Mouse (Mus musculus) kidney, embryonic 14.5 days (tissue): ENCODE data around the gene Emilin2. TPM values are rescaled to one million over a fixed set of nuclear protein-coding genes. Genes with fewer than 3 reads are reported as not detected.
A peak's percentile ranks its signal among the peaks of the same experiment; 100 is the strongest.

Experiments used
- ATAC-seq: fragments of 200-750 bp; cut with Nextera tagmentation; 2 replicates; pipeline ENCODE4 v1.8.0; 2017; ENCODE audit warnings: moderate number of reproducible peaks, mild to moderate bottlenecking, moderate TSS enrichment, moderate library complexity; ENCODE audit not compliant: low FRiP score, low TSS enrichment
- H3K27ac ChIP-seq: fragments of 300-500 bp; sonication (generic); 2 replicates; pipeline ENCODE4 v1.5.1; 2014; ENCODE audit warnings: low read depth, mild to moderate bottlenecking, low read length, moderate library complexity, mixed read lengths
- H3K27me3 ChIP-seq: fragments of 300-500 bp; sonication (generic); 2 replicates; pipeline ENCODE4 v1.6.1; 2014; ENCODE audit warnings: mild to moderate bottlenecking, low read length; ENCODE audit not compliant: control insufficient read depth, insufficient read depth
- H3K36me3 ChIP-seq: fragments of 300-500 bp; sonication (generic); 2 replicates; pipeline ENCODE4 v1.6.1; 2014; ENCODE audit warnings: low read length, mixed read lengths; ENCODE audit not compliant: control insufficient read depth, insufficient read depth
- H3K4me1 ChIP-seq: fragments of 300-500 bp; sonication (generic); 2 replicates; pipeline ENCODE4 v1.6.1; 2014; ENCODE audit warnings: low read length, mixed read lengths; ENCODE audit not compliant: control insufficient read depth, insufficient read depth
- H3K4me2 ChIP-seq: fragments of 300-500 bp; sonication (generic); replicated peaks from 2 replicates; pipeline ENCODE4 v1.6.1; 2014; ENCODE audit warnings: low read depth, mild to moderate bottlenecking, low read length
- H3K4me3 ChIP-seq: fragments of 300-500 bp; sonication (generic); 2 replicates; pipeline ENCODE4 v1.5.1; 2014; ENCODE audit warnings: mild to moderate bottlenecking, low read length
- H3K9ac ChIP-seq: fragments of 300-500 bp; sonication (generic); 2 replicates; pipeline ENCODE4 v1.6.1; 2014; ENCODE audit warnings: low read depth, mild to moderate bottlenecking, low read length, moderate library complexity
- H3K9me3 ChIP-seq: fragments of 300-500 bp; sonication (generic); 2 replicates; pipeline ENCODE4 v1.6.1; 2016; ENCODE audit warnings: low read length; ENCODE audit not compliant: control insufficient read depth
- WGBS: fragments of 180-500 bp; shearing (Covaris S2); extraction: QIAGEN DNeasy Blood & Tissue Kit; methylation state at CpG from one replicate; pipeline ENCODE4 v1.1.7; 2014; 5-methylcytosine and 5-hydroxymethylcytosine counted together
- polyA plus RNA-seq: library from polyadenylated mRNA; unstranded; fragments of >200 nt; fragmentation: Nextera tagmentation; extraction: Ambion mirVana; gene quantifications from 2 replicates; pipeline ENCODE4 v1.2.1, GENCODE M21; 2014

The Emilin2 gene
- polyA plus RNA-seq, 1 experiment from 2014 or later: 2.7 TPM

DNA sequence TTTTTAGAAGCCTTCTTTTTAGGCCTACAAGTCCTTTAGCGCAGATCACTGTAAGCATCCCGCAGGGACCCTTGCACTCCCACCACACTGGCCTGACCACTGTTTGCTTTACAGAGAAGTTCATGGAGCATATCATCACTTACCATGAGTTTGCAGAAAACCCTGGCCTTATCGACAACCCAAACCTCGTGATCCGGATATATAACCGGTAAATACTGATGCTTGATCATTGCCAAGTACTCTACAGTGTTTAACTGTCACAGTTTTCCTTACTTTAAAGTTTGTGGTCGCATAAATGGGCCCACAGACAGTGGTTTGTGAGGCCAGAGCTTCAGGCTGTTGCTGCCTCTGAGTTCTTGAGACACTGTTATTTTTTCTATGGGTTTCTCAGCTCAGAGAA lies 73.3 kb downstream of the Emilin2 start:
- no peak overlapping the region for H3K9ac ChIP-seq
- H3K4me2 ChIP-seq: no peak overlapping the region
- H3K27me3 ChIP-seq: no peaks in the 10 kb centered on the region
- H3K27ac ChIP-seq: no peak overlapping the region
- 96% methylated on average over 7 of the region's 7 CpGs for WGBS
- H3K4me3 ChIP-seq: no peak overlapping the region
- no peaks in the 10 kb centered on the region for H3K9me3 ChIP-seq
- no peaks in the 10 kb centered on the region for H3K4me1 ChIP-seq
- ATAC-seq: no peak
- H3K36me3 ChIP-seq: peaks cover 88% of the 10 kb centered on the region

DNA sequence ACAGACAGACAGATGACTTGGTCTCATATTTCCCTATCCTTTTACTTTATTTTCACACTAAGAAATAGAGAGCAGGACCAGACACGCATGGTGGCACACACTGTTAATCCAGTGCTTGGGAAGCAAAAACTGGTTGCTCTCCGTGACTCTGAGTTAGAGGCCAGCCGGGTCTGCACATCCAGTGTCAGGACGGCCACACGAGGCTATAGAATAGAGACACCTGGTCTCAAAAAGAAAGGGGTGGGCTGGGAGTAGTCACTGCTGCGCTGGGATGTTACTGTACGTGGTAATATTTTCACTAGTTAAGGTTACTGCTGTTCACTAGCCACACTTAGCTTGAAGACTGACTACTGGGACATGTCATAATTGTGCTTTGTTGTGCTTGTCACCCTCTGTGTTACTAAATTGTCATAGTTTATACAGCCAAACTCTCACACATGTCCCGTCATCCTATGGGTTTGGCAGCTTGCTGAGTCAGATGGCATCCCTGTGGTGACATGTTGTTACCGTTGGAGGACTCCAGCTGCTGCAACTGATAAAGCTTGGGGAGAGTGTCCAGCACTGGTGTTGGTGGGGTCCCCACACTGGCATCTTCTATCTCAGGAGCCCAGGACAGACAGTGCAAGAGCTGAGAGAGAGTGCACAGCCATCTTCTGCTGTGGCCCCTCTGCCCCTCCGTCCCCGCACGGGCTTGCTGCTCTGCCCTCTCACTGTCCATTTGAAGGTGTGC lies 76.4 kb downstream of the Emilin2 start:
- Histone ChIP-seq H3K27me3 (no peaks in the 10 kb centered on the region), H3K4me2 (no peak overlapping the region), H3K27ac (no peak overlapping the region), H3K9me3 (no peaks in the 10 kb centered on the region), H3K4me3 (no peak overlapping the region), H3K9ac (no peak overlapping the region), H3K4me1 (no peaks in the 10 kb centered on the region), H3K36me3 (peaks cover 87% of the 10 kb centered on the region)
- 0 out of 2 replicates have a peak, but pooled peaks have one; percentile 16 for ATAC-seq
- WGBS: 82% methylated on average over 12 of the region's 12 CpGs

- no peak for ATAC-seq
- Histone ChIP-seq H3K27me3 (no peaks in the 10 kb centered on the region), H3K9me3 (no peaks in the 10 kb centered on the region), H3K36me3 (peaks cover 85% of the 10 kb centered on the region), H3K4me1 (no peaks in the 10 kb centered on the region), H3K27ac (no peak overlapping the region), H3K4me2 (no peak overlapping the region), H3K9ac (no peak overlapping the region), H3K4me3 (no peak overlapping the region)
- 94% methylated on average over 12 of the region's 12 CpGs for WGBS
These were observed 77.7 kb downstream of the Emilin2 start for GRCm38 (mm10) chr17:71234041-71234594.

DNA sequence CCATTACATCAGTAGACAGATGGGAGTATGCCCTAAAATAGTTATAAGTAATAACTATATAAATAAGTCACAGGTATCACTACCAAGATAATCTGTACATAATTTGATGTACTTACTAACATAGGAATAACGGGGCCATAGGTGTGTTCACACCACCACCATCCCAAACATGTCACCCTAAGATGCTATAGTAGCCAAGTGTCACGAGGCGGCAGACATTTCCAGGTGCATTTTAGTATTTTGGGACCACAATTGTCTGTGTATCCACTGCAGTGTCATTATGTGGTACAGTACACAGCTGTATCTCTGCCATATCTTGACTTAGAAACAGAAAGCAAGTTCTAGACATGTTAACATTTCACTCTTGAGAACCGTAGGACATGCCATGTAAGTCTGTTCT lies 78.6 kb downstream of the Emilin2 start:
- Histone ChIP-seq H3K4me3 (no peak overlapping the region), H3K27me3 (no peaks in the 10 kb centered on the region), H3K9ac (no peak overlapping the region), H3K4me2 (no peak overlapping the region), H3K27ac (no peak overlapping the region), H3K4me1 (no peaks in the 10 kb centered on the region), H3K36me3 (peaks cover 76% of the 10 kb centered on the region), H3K9me3 (no peaks in the 10 kb centered on the region)
- ATAC-seq: no peak
- 91% methylated on average over 4 of the region's 4 CpGs for WGBS

DNA sequence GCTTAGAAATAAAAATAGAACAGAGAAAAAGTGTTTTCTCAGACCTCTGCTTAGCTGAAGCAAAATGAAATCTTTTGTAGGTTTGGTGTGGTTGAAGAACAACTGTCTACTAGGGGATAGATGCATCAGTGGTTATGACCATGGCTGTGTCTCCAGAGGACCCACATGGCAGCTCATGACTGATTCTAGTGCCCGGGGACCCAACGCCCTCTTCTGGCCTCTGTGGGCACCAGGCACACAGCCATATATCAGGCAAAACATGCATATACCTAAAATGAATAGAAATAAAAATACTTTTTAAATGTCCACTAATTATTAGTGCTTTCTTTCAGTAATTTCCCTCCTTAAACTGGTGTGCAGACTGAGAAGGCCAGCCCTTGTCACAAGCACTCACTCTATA lies 79.8 kb downstream of the Emilin2 start:
- Histone ChIP-seq H3K27ac (no peak overlapping the region), H3K4me1 (no peaks in the 10 kb centered on the region), H3K4me3 (no peak overlapping the region), H3K36me3 (peaks cover 68% of the 10 kb centered on the region), H3K9me3 (no peaks in the 10 kb centered on the region), H3K9ac (no peak overlapping the region), H3K27me3 (no peaks in the 10 kb centered on the region), H3K4me2 (no peak overlapping the region)
- 86% methylated on average over 2 of the region's 2 CpGs for WGBS
- ATAC-seq: no peak

GRCm38 (mm10) chr17:71230108-71230709 lies 81.6 kb downstream of the Emilin2 start:
- H3K36me3 ChIP-seq: peaks cover 56% of the 10 kb centered on the region

GRCm38 (mm10) chr17:71228651-71229050 lies 83.1 kb downstream of the Emilin2 start:
- Histone ChIP-seq H3K9ac (no peak overlapping the region), H3K27ac (no peak overlapping the region), H3K9me3 (no peaks in the 10 kb centered on the region), H3K36me3 (peaks cover 55% of the 10 kb centered on the region), H3K4me3 (no peak overlapping the region), H3K4me1 (no peaks in the 10 kb centered on the region), H3K27me3 (no peaks in the 10 kb centered on the region), H3K4me2 (no peak overlapping the region)
- 84% methylated on average over 7 of the region's 7 CpGs for WGBS
- ATAC-seq: no peak

More at GRCm38 (mm10) chr17:71230108-71230709, 81.6 kb downstream of the Emilin2 start:
- Histone ChIP-seq H3K27me3 (no peaks in the 10 kb centered on the region), H3K9ac (no peak overlapping the region), H3K9me3 (no peaks in the 10 kb centered on the region), H3K4me3 (no peak overlapping the region), H3K4me2 (no peak overlapping the region), H3K27ac (no peak overlapping the region), H3K4me1 (no peaks in the 10 kb centered on the region)
- no peak for ATAC-seq
- 74% methylated on average over 9 of the region's 9 CpGs for WGBS

GRCm38 (mm10) chr17:71227128-71227895 lies 84.5 kb downstream of the Emilin2 start:
- no peaks in the 10 kb centered on the region for H3K4me1 ChIP-seq
- WGBS: 87% methylated on average over 9 of the region's 9 CpGs
- no peaks in the 10 kb centered on the region for H3K27me3 ChIP-seq
- no peaks in the 10 kb centered on the region for H3K9me3 ChIP-seq
- ATAC-seq: no peak
- no peak overlapping the region for H3K27ac ChIP-seq
- no peak overlapping the region for H3K9ac ChIP-seq
- H3K4me3 ChIP-seq: no peak overlapping the region
- H3K36me3 ChIP-seq: peaks cover 44% of the 10 kb centered on the region
- no peak overlapping the region for H3K4me2 ChIP-seq
